Mouse (Mus musculus) ES-Bruce4 (cell line): ENCODE measurements around the gene Sbf2. TPM values are rescaled to one million over a fixed set of nuclear protein-coding genes. Genes with fewer than 3 reads are reported as not detected.

Experiments
- H3K27ac ChIP-seq: 2 replicates; pipeline ENCODE4 v1.5.1; 2012; ENCODE audit warnings: low read length, inconsistent platforms; ENCODE audit not compliant: insufficient read depth
- H3K27me3 ChIP-seq: 2 replicates; pipeline ENCODE4 v1.6.1; 2012; ENCODE audit warnings: mild to moderate bottlenecking, low read length, inconsistent platforms; ENCODE audit not compliant: control insufficient read depth, poor library complexity, insufficient read depth, severe bottlenecking
- H3K36me3 ChIP-seq: 2 replicates; pipeline ENCODE4 v1.6.1; 2012; ENCODE audit warnings: inconsistent platforms, mild to moderate bottlenecking, low read length, moderate library complexity; ENCODE audit not compliant: control insufficient read depth, poor library complexity, insufficient read depth, severe bottlenecking
- H3K4me1 ChIP-seq: one replicate; pipeline ENCODE4 v1.8.1; 2011; ENCODE audit warnings: low read length; ENCODE audit not compliant: control insufficient read depth, insufficient read depth
- H3K4me3 ChIP-seq: 2 replicates; pipeline ENCODE4 v1.5.1; 2011; ENCODE audit warnings: low read depth, mild to moderate bottlenecking, low read length
- H3K9ac ChIP-seq: 2 replicates; pipeline ENCODE4 v1.6.1; 2012; ENCODE audit warnings: low read depth, mild to moderate bottlenecking, inconsistent platforms; ENCODE audit not compliant: poor library complexity, severe bottlenecking
- H3K9me3 ChIP-seq: replicated peaks from 2 replicates; pipeline ENCODE4 v1.6.1; 2012; ENCODE audit warnings: mild to moderate bottlenecking, low read length, inconsistent platforms; ENCODE audit not compliant: control insufficient read depth, poor library complexity, insufficient read depth, severe bottlenecking
- CTCF ChIP-seq: IDR thresholded peaks from one replicate; pipeline ENCODE4 v1.8.1; 2011; ENCODE audit warnings: low read depth, low read length
- EP300 ChIP-seq: IDR thresholded peaks from 2 replicates; pipeline ENCODE4 v1.6.1; 2011; ENCODE audit warnings: low read depth, low read length; ENCODE audit not compliant: insufficient read depth
- POLR2A ChIP-seq: IDR thresholded peaks from one replicate; pipeline ENCODE4 v1.8.1; 2011; ENCODE audit warnings: low read length; ENCODE audit not compliant: insufficient read depth
- polyA plus RNA-seq: library from polyadenylated mRNA; stranded (reverse); fragments of >200 nt; gene quantifications from 2 replicates; pipeline ENCODE4 v1.2.4, GENCODE M21; 2011; ENCODE audit warnings: low read depth; ENCODE audit not compliant: missing spikeins, insufficient read depth, insufficient read length

Gene Sbf2
- polyA plus RNA-seq, 1 experiment: 65.5 TPM

- H3K4me3 ChIP-seq: no peak overlapping the region
Observed at GRCm38 (mm10) chr7:110263474-110263873, 351.2 kb downstream of the Sbf2 start.

DNA sequence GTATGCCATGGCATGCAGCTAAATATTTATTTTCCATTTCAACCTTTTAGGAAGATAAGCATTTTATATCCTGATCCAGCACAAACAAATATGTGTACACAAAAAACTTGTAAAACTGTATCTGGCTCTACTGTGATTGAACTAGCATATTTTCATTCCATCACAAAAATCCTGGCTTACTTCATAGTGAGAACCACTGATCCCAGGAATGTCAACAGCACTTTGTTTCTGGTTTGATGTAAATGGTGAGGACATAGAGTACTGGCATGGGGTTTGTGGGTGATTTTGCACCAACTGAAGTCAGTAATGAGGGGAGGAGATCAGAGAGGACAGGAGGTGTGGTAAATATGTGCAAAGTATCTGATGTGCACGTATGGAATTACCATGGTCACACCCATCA, 352.1 kb downstream of the Sbf2 start:
- no peaks in the 10 kb centered on the region for H3K27me3 ChIP-seq
- TF ChIP-seq CTCF (no peak), EP300 (no peak), POLR2A (no peak)
- H3K27ac ChIP-seq: no peak overlapping the region
- H3K4me1 ChIP-seq: no peaks in the 10 kb centered on the region
- H3K4me3 ChIP-seq: no peak overlapping the region
- no peaks in the 10 kb centered on the region; the same call in 1 of the 2 replicates for H3K36me3 ChIP-seq
- no peaks in the 10 kb centered on the region for H3K9me3 ChIP-seq
- H3K9ac ChIP-seq: no peak overlapping the region

More at GRCm38 (mm10) chr7:110263474-110263873, 351.2 kb downstream of the Sbf2 start:
- H3K9ac ChIP-seq: no peak overlapping the region
- no peaks in the 10 kb centered on the region for H3K27me3 ChIP-seq
- H3K9me3 ChIP-seq: no peaks in the 10 kb centered on the region
- no peaks in the 10 kb centered on the region for H3K4me1 ChIP-seq
- no peaks in the 10 kb centered on the region; the same call in 1 of the 2 replicates for H3K36me3 ChIP-seq
- no peak overlapping the region for H3K27ac ChIP-seq
- no peak for TF ChIP-seq EP300
- TF ChIP-seq POLR2A: no peak
- no peak for TF ChIP-seq CTCF

GRCm38 (mm10) chr7:110261807-110262206, 352.9 kb downstream of the Sbf2 start:
- H3K9me3 ChIP-seq: no peaks in the 10 kb centered on the region
- no peak overlapping the region for H3K9ac ChIP-seq
- no peaks in the 10 kb centered on the region for H3K27me3 ChIP-seq
- no peak overlapping the region for H3K27ac ChIP-seq
- H3K36me3 ChIP-seq: no peaks in the 10 kb centered on the region; the same call in 1 of the 2 replicates
- H3K4me1 ChIP-seq: no peaks in the 10 kb centered on the region
- H3K4me3 ChIP-seq: no peak overlapping the region
- TF ChIP-seq POLR2A: no peak
- TF ChIP-seq EP300: no peak
- TF ChIP-seq CTCF: no peak

DNA sequence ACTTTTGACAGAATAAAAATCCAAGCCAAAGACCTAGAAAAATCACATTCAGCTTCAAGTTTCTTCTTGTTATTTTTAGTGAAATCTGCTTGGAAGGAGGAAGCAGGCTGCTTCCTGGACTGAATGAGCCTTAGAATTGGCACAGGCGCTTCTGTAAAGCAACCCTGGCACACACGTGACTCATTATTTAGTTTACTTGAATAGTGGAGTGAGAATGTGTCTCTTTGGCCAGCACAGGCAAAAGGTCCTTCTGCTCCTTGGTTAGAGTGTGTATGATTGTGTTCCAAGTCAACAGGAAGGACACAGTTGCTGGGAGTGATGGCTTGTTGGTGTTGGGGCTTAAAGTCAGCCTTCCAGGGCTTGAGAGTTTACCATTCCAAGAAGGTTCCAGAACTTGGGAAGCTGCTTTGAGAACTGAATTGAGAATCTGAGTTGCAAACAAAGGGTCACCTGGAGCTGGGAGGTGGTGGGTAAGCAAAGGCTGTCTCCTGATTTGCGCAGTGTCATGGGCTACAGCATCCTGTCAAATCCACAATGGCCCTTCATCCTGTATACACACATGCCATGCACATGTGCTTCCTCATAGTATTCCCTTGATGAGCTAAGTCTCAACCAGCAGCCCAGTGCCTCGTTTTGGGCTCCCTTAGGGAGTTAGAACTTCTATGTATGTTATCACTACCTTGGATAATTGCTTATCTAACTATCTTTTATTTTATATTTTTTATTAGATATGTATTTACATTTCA, 354.6 kb downstream of the Sbf2 start:
- Histone ChIP-seq H3K9me3 (no peaks in the 10 kb centered on the region), H3K4me1 (no peaks in the 10 kb centered on the region), H3K9ac (no peak overlapping the region), H3K27me3 (no peaks in the 10 kb centered on the region), H3K27ac (no peak overlapping the region), H3K4me3 (no peak overlapping the region), H3K36me3 (peaks cover 3% of the 10 kb centered on the region)
- TF ChIP-seq EP300: no peak
- no peak for TF ChIP-seq CTCF
- TF ChIP-seq POLR2A: no peak

GRCm38 (mm10) chr7:110258196-110258950, 356.3 kb downstream of the Sbf2 start:
- Histone ChIP-seq H3K27ac (no peak overlapping the region), H3K27me3 (no peaks in the 10 kb centered on the region), H3K9ac (no peak overlapping the region), H3K9me3 (no peaks in the 10 kb centered on the region), H3K36me3 (peaks cover 3% of the 10 kb centered on the region; the same call in 1 of the 2 replicates), H3K4me1 (no peaks in the 10 kb centered on the region), H3K4me3 (no peak overlapping the region)
- TF ChIP-seq CTCF (no peak), EP300 (no peak), POLR2A (no peak)

Other genes with a start within 250 kb of the Sbf2 start
- 1.9 and 2.4 TPM in 2 replicates for gene Adm, start 12.7 kb upstream of the Sbf2 start, polyA plus RNA-seq
- gene Ampd3, start 153.3 kb upstream of the Sbf2 start, polyA plus RNA-seq: 2.4 and 3.1 TPM in 2 replicates
- gene Rnf141, start 229.5 kb upstream of the Sbf2 start, polyA plus RNA-seq: 35.6 and 43.0 TPM in 2 replicates
- gene Lyve1, start 248.3 kb upstream of the Sbf2 start, polyA plus RNA-seq: not detected in 2 replicates